Comparison of ENCODE assay signal across 4 mouse cellular contexts in the genomic region with DNA sequence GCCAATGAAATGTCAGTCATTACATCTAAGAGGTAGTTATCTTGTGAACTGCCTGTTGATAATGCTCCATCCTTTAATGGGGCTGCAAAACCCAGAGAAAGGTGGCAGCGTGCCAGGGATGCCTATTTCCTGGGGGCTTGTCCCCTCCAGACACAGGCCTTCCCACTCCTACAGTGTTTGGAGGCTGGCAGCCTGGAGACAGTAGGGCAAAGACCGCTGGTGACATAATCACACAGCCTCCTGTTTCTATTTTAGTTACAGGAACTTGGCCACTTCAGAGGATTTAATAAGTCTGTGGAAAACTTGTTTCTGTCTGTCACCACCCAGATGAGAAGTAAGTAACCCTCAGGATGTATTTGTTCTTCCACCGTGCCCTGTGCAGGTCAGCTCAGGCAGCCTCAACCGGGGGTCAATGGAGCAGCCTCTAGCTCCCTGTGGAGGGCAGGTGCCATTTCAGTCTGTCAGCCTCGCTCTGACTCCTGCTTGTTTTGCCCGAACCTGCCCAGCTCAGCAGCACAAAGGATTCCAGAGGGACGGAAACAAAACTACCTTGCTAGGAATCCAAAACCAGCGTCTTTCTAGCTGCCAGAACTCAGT. TPM values are rescaled to one million over a fixed set of nuclear protein-coding genes. Genes with fewer than 3 reads are reported as not detected.
"Had no signal": no experiment of that assay in that cellular context is flagged by ENCODE, and none has a peak within 500 bp of the region (broad histone marks: within the 10 kb centered on the region; RNA-seq: fewer than 3 reads in every experiment).

No protein-coding gene starts in this region.

RNA-seq across cellular contexts. Expression of gene Sytl3, which starts 43.8 kb away (rescaled TPM):
- total RNA-seq: midbrain, postnatal 0 days had no signal
- polyA plus RNA-seq: limb, embryonic 13.5 days; liver, adult 2 months; midbrain, embryonic 12.5 days had no signal
